Mouse (Mus musculus) activated CD4-positive, CD25-positive, alpha-beta regulatory T cell, adult 4 months (primary cell): Measurements from ENCODE around the gene Gm10024. TPM values are rescaled to one million over a fixed set of nuclear protein-coding genes. Genes with fewer than 3 reads are reported as not detected.
"Not testable (repeated sequence)": the region's sequence is repeated elsewhere in the genome, so short reads cannot be mapped to it uniquely, and the experiment has no call there.

Source experiments
- ATAC-seq: one replicate; pipeline ENCODE4 v1.8.0; 2017
- polyA plus RNA-seq, 2 experiments: library from polyadenylated mRNA; unstranded; fragments of 100-300 nt; shearing (Covaris generic); gene quantifications; one replicate each; pipeline ENCODE4 v1.2.1; 2017

The Gm10024 gene
- not detected for polyA plus RNA-seq

DNA sequence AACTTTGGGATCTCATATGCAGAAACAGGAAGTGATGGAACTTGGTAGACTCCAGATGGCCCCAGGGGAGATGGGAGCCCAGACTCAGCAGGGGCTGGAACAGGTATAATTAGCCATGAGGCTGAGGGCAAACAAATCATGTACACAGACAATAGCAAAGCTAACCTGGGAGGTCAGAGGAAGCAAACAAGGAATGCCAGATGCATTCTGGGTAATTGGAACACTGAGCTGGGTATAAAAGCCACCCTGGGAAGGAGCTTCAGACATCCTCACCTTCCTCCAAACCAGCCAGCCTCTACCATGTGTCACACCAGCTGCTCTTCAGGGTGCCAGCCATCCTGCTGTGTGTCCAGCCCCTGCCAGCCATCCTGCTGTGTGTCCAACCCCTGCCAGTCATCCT lies at the start of gene Gm10024:
Gene Gm10024 (plus strand): TSS at position 301 of the 400 bp plus-strand sequence.
- ATAC-seq, result not testable (repeated sequence)

GRCm38 (mm10) chr10:77663949-77664665 lies 47.1 kb upstream of the Gm10024 start:
- no peak for ATAC-seq

DNA sequence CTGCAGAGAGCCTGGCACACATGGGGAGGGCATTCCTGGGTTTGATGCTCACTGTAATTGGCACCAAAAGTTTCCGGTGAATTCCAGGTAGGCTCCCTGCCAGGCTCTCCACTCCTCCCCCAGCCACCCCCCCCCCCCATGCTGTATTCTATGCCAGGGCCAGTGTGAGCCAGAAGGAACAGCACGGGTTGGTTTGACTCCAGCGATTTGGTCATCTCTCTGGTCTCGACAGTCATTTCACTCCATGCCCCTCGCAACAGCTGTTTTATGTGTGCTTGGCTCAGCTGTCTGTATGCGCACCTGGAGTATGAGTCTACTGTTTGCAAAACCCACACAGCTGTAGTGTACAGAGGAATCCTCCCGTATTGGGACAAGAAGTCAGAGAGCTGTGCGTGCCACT lies 44.9 kb upstream of the Gm10024 start:
- no peak for ATAC-seq

- no peak for ATAC-seq
Observed at GRCm38 (mm10) chr10:77667402-77667801, 43.9 kb upstream of the Gm10024 start.

DNA sequence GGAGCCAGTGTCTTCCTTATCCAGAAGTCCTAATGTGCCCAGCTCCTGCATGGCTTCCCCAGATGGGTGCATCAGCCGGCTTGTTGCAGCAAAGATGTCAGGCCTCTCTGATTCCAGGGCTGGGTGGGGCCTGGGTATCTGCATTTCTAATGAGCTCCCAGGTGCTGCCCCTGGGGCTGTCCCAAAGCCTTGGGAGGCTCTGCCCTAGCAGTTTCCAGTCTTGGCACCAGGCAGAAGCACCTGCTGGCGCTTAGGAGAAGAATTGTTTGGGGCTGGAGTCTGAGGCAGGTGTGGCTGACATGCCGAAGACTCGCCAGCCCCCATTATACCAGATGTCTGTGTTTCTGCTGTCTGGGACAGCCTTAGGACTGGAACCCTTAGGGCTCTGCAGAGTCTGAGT lies 40.5 kb upstream of the Gm10024 start:
- ATAC-seq, result no peak

- no peak for ATAC-seq
Observed at GRCm38 (mm10) chr10:77671519-77671918, 39.7 kb upstream of the Gm10024 start.

DNA sequence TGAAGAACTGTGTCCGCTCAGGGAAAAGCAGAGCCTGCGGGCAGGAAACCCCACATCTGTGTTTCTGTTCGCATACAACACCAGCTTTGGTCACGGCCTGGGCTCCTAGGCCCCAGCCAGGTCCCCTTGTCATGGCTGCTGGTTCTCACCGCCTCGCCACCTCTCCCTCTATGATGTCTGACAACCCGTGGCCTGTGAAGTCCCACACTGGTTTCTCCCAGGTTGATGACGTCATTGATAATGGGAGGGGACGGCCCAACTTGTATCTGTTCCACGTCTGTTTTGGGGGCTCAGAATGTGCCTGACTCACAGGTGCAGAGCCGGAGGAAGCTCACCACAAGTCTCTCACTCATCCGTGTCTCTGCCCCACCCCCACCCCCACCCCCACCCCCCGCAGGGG lies 37.5 kb upstream of the Gm10024 start:
- ATAC-seq, result no peak

DNA sequence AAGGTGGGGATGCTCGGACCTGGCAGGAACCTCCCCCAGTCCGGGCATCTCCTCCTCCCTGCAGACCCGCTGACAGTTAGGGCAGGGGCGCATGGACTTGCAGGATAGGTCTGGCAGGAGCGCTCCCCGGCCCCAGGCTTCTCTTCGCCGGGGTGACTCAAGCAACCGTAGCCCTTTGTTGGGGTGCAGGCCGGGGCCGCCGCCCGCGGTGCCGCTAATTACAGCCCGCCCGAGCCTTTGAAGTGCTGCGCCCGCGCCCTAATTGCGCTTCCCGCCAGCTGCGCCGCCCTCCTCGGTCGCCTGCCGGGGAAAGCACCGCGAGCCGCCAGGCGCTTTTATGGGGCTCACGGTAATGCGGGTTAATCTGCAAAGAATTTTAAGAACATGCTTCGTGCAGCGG lies 33.7 kb upstream of the Gm10024 start:
- peak; percentile 23 for ATAC-seq

- ATAC-seq, result no peak
Observed at GRCm38 (mm10) chr10:77682994-77683393, 28.3 kb upstream of the Gm10024 start.

DNA sequence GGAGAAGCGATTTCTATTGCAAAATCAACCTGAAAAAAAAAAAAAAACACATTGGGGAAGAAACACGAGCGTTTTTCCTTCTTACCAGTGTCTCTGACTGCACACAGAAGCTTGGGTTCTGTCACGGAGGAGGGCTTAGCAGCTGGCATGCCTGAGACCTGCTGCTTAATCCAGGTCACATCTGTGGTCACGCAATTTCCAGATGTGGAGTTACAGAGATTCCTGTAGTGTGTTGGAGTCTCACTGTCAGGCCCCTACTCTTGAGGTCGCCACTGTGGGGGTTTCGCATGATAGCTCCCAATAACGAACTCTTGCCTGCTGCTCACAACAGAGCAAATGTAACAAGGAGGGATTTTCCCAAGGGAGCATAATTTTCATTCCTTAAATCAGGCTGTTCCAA lies 27.1 kb upstream of the Gm10024 start:
- no peak for ATAC-seq

DNA sequence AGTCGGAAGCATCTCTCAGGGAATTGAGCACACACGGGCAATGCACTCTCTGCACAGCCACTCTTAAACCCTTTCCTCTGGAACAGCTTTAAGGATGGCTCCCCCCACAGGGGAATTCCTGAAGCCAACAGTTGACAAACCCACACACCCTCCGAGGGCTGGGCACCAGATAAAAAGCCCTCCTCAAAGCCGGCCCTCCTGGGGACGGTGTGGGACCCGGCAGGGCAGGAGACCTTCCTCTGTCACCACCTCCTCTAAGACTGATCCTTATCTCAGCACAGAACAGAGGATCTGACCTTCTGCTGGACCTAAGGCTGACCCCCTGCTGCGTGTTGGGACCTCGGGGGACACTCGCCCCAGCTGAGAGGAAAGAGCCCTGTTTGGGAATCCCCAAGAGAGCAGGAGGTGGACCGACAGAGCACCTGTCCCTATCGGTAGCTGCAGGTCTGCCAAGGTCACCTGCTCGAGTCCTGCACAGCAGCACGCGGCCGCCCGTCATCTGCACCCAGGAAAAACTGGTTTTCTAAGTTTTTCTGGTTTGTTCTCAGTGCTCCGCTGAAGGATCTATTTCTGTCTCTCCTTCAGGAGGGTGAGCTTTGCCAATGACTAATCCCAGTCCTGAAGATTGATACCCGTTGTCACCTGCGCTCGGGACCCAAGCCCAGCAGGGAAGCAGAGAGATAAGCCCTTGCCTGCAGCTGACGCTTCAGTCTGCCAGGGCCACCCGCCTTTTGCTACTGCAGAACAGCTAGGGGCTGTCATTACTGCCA lies 25.2 kb upstream of the Gm10024 start, which contains the start of gene Tspear:
Gene Tspear (plus strand): TSS at position 675 of the 770 bp plus-strand sequence.
- no peak for ATAC-seq

- no peak for ATAC-seq
Observed at GRCm38 (mm10) chr10:77687021-77687420, 24.2 kb upstream of the Gm10024 start.

DNA sequence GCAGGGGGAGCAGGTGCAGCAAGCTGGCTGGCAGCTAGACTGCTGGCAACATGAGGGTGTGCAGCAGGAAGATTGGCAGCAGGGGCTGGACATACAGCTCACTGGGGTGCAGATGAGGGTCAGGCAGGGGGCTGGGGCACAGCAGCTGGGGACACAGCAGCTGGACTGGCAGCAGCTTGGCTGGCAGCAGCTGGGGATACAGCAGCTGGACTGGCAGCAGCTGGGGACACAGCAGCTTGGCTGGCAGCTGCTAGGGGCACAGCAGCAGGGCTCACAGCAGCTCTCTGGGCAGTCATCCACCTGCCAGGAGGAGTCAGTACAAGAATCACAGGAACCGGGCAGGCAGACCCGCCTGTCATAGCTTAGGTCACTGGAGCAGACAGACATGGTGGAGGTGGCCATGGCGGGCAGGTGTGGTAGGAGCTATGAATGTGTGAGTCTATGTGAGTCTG lies 20.9 kb upstream of the Gm10024 start, which contains the start of gene Gm19402:
Gene Gm19402 (minus strand): TSS at position 402 of the 452 bp plus-strand sequence.
- ATAC-seq, result not testable (repeated sequence)

DNA sequence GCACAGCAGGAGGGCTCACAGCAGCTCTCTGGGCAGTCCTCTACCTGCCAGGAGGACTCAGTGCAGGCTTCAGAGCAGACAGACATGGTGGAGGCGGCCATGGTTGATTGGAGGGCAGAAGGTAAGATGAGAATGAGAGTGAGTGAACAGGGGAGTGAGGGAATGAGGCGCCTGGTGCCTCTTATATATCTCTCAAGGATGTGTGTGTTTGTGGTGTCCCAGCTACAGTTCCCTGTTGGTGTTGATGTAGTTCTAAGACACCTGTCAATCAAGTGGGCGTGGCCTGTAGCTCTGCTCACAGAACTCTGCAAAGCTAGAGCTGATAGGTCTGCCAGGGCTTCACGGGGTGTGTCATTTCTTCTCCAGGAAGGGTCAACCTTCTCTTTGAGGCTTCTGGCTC lies 14.1 kb upstream of the Gm10024 start, which contains the start of gene Gm9508:
Gene Gm9508 (minus strand): TSS at position 101 of the 400 bp plus-strand sequence.
- ATAC-seq, result no peak

- ATAC-seq, result no peak
Observed at GRCm38 (mm10) chr10:77706326-77706725, 4.9 kb upstream of the Gm10024 start, which contains the start of gene Gm10272. TSS of gene Gm10272 (plus strand) at chr10:77706626.

DNA sequence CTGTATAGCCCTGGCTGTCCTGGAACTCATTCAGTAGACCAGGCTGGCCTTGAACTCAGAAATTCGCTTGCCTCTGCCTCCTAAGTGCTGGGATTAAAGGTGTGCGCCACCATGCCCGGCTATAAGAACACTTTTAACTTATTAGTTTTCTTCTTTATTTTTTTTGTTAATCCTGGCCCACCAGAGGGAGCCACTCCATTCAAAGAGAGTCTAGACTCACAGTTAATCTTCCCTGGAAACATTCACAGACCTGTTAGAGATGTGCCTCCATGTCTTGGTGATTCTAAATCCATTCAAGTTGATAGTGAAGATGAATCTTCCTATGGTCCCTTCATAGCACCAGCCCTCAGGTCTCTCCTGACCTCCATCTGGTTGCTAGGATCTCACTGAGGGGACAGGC lies 1.4 kb upstream of the Gm10024 start:
- ATAC-seq, result no peak

GRCm38 (mm10) chr10:77713734-77714133 lies 2.5 kb downstream of the Gm10024 start:
- ATAC-seq, result no peak

GRCm38 (mm10) chr10:77715507-77715906 lies 4.2 kb downstream of the Gm10024 start, which contains the start of gene Gm10142:
TSS of gene Gm10142 (plus strand) at chr10:77715807.
- no peak for ATAC-seq

- not testable (repeated sequence) for ATAC-seq
Observed at GRCm38 (mm10) chr10:77720299-77720698, 9.0 kb downstream of the Gm10024 start, which contains the start of gene Krtap12-1. TSS of gene Krtap12-1 (plus strand) at chr10:77720599.

GRCm38 (mm10) chr10:77724855-77725254 lies 13.6 kb downstream of the Gm10024 start:
- no peak for ATAC-seq

GRCm38 (mm10) chr10:77726186-77726585 lies 14.9 kb downstream of the Gm10024 start, which contains the start of gene Gm10100:
TSS of gene Gm10100 (plus strand) at chr10:77726486.
- ATAC-seq, result no peak

DNA sequence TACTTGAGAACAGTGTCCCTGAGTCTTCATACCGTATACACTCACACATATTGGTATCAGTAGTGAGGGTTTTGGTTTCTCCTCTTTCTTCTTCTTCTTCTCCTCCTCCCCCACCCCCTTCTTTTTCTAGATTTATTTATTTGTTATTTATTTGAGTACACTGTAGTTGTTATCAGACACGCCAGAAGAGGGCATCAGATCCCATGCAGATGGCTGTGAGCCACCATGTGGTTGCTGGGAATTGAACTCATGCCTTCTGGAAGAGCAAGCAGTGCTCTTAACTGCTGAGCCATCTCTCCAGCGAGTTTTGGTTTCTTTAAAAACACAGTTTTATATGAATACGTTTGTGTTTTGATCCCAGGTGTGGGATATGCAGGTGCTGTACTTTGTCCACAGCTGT lies 17.0 kb downstream of the Gm10024 start:
- ATAC-seq, result no peak

DNA sequence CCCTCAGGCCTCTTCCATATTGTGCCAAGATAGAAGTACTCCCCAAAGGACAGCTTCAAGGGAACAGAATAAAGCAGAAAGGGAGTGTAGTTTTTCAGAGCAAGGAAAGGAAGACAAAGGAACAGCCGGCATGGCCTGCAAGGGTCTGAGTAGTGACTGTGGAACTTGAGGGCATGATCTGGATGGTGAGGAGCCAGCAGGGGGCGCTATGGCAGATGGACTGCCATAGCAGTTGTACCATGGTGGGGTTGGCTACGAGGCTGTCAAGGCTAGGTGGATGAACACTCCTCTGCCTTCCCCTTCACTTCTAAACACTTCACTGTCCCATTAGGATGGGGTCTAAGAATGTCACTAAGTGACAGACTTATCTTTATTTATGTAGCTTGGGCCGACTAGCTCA lies 18.0 kb downstream of the Gm10024 start:
- ATAC-seq, result no peak
